Mouse (Mus musculus) liver, embryonic 14.5 days (tissue): ENCODE data around the gene Vsx2. TPM values are rescaled to one million over a fixed set of nuclear protein-coding genes. Genes with fewer than 3 reads are reported as not detected.
"Not testable (repeated sequence)": the region's sequence is repeated elsewhere in the genome, so short reads cannot be mapped to it uniquely, and the experiment has no call there.

Experiments
- ATAC-seq: fragments of 200-750 bp; cut with Nextera tagmentation; 2 replicates; pipeline ENCODE4 v1.8.0; 2017; ENCODE audit warnings: moderate number of reproducible peaks, mild to moderate bottlenecking, moderate library complexity; ENCODE audit not compliant: insufficient read depth
- DNase-seq, 3 experiments: peaks; one replicate each; pipeline ENCODE4 v3.0.0-alpha.2; 2012 to 2013; ENCODE audit warnings: low read depth in 3 of 3, low spot score in 3 of 3
- H3K27ac ChIP-seq: fragments of 300-500 bp; sonication (generic); 2 replicates; pipeline ENCODE4 v1.5.1; 2014; ENCODE audit warnings: moderate library complexity, mild to moderate bottlenecking, control low read depth, inconsistent platforms
- H3K27me3 ChIP-seq: fragments of 300-500 bp; sonication (generic); 2 replicates; pipeline ENCODE4 v1.6.1; 2014; ENCODE audit warnings: mild to moderate bottlenecking, low read length, moderate library complexity; ENCODE audit not compliant: control insufficient read depth, insufficient read depth
- H3K36me3 ChIP-seq: fragments of 300-500 bp; sonication (generic); replicated peaks from 2 replicates; pipeline ENCODE4 v1.6.1; 2014; ENCODE audit warnings: low read depth; ENCODE audit not compliant: control insufficient read depth, insufficient read depth
- H3K4me1 ChIP-seq, 2 experiments: fragments of 200-500 bp in 1 of 2; fragments of 300-500 bp in 1 of 2; sonication (generic) in 1 of 2; replicated peaks; 2 replicates each; pipeline ENCODE4 v1.6.1; 2012 to 2014; ENCODE audit warnings: antibody characterized with exemption in 1 of 2, inconsistent platforms in 1 of 2, low read length in 1 of 2; ENCODE audit not compliant: control insufficient read depth in 2 of 2, insufficient read depth in 2 of 2
- H3K4me2 ChIP-seq: fragments of 300-500 bp; sonication (generic); 2 replicates; pipeline ENCODE4 v1.6.1; 2014; ENCODE audit warnings: low read depth, mild to moderate bottlenecking, control low read depth, moderate library complexity
- H3K4me3 ChIP-seq, 2 experiments: fragments of 200-500 bp in 1 of 2; fragments of 300-500 bp in 1 of 2; sonication (generic) in 1 of 2; 2 replicates each; pipeline ENCODE4 v1.5.1; 2012 to 2014; ENCODE audit warnings: low read depth in 2 of 2, low read length in 2 of 2, mild to moderate bottlenecking in 2 of 2, control low read depth in 1 of 2, inconsistent platforms in 1 of 2, moderate library complexity in 1 of 2; ENCODE audit not compliant: insufficient read depth in 1 of 2
- H3K9ac ChIP-seq: fragments of 300-500 bp; sonication (generic); replicated peaks from 2 replicates; pipeline ENCODE4 v1.6.1; 2014; ENCODE audit warnings: mild to moderate bottlenecking, control low read depth, moderate library complexity
- H3K9me3 ChIP-seq: fragments of 300-500 bp; sonication (generic); 2 replicates; pipeline ENCODE4 v1.6.1; 2016; ENCODE audit warnings: low read length, mixed read lengths; ENCODE audit not compliant: control insufficient read depth
- CTCF ChIP-seq: IDR thresholded peaks from 2 replicates; pipeline ENCODE4 v1.5.1; 2016; ENCODE audit warnings: antibody characterized with exemption, low read depth, control low read depth
- EP300 ChIP-seq: IDR thresholded peaks from 2 replicates; pipeline ENCODE4 v1.6.1; 2016; ENCODE audit warnings: antibody characterized with exemption, low read depth
- WGBS: fragments of 180-500 bp; shearing (Covaris S2); extraction: QIAGEN DNeasy Blood & Tissue Kit; methylation state at CpG from one replicate; pipeline ENCODE4 v1.1.7; 2014; ENCODE audit not compliant: insufficient replicate concordance; 5-methylcytosine and 5-hydroxymethylcytosine counted together
- polyA plus RNA-seq, 2 experiments: library from polyadenylated mRNA; depleted of rRNA in 1 of 2; stranded (reverse) in 1 of 2; unstranded in 1 of 2; fragments of >200 nt; fragmentation: Nextera tagmentation in 1 of 2; extraction: Ambion mirVana in 1 of 2; gene quantifications; 2 replicates each; pipeline versions ENCODE4 v1.2.1 to v1.2.3; 2012 to 2014

The Vsx2 gene
- polyA plus RNA-seq, 2 experiments, result not detected

DNA sequence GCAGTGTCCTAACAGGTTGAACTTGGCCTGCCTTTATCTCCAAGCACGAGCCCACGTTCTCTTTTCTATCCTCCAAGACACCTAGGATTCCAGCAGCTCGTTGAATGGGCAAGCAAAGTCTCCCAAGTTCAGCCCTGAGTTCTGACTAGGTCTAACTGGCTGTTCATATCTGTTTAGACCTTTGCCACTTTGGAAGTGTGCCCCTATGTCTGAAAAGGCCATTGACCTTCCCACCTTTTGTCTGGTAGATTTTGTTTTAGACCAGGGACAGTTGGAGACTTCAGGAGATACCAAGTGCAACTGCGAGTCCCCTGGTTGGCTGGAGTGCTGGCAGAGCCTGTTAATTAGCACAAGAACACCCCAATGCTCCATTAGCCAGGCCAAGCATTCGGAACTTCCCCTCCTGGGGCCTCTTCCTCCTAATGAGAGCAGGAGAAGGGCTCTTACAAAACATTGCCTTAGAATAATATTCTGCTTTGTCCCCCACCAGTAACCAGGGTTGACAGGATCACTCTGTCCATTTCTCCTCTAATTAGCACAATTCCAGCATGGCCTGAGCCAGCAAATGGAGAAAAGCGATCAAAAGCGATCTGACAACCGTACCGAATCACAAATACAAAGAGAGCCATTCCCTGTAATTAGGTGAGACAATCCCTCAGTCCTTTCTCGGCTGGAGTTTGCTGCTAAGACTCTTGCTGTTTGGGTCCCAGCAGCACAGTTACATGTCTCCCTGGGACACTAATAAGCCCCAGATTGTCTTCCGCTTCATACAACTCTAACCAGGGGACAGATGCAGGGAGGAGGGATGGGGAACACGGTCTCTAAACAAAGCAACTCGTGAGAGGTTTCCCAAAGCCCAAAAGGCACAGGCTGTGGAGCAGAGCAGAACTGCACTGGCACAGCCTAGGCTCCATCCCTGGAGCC lies 37.4 kb upstream of the Vsx2 start:
- Histone ChIP-seq H3K4me3 (no peak overlapping the region), H3K27me3 (no peaks in the 10 kb centered on the region), H3K9me3 (no peaks in the 10 kb centered on the region), H3K36me3 (no peaks in the 10 kb centered on the region; the same call in none of the 2 replicates), H3K4me1 (0 out of 4 replicates have a peak, but pooled peaks cover 0 to 1% of the 10 kb centered on the region in 2 experiments), H3K27ac (no peak overlapping the region), H3K9ac (no peak overlapping the region), H3K4me2 (no peak overlapping the region)
- TF ChIP-seq CTCF, result no peak
- no peak for DNase-seq
- no peak for ATAC-seq
- WGBS, result 77% methylated on average over 13 of the region's 13 CpGs

DNA sequence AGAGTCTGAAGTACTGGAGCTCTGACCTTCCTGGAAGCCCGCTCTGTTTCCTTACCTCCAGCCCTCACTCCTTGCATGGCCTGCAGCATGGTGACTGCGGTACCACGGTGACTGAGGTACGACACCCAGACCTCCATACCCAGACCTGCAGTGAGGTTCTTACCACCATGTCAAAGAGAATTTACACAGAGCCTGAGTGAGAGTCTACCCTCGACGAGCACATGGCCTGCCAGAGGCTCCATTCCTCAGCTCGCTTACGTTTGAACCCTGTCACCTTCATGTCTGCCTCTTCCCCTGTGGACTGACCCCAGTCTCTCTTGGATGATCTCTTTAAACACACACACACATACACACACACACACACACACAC lies 36.7 kb upstream of the Vsx2 start:
- WGBS, result 87% methylated on average over 8 of the region's 8 CpGs
- Histone ChIP-seq H3K36me3 (no peaks in the 10 kb centered on the region; the same call in none of the 2 replicates), H3K27ac (no peak overlapping the region), H3K9ac (no peak overlapping the region), H3K4me2 (no peak overlapping the region), H3K4me3 (no peak overlapping the region), H3K9me3 (no peaks in the 10 kb centered on the region), H3K27me3 (no peaks in the 10 kb centered on the region), H3K4me1 (0 out of 4 replicates have a peak, but pooled peaks cover 0 to 1% of the 10 kb centered on the region in 2 experiments)
- ATAC-seq (no peak), DNase-seq (no peak)
- TF ChIP-seq EP300 (no peak), CTCF (no peak)

DNA sequence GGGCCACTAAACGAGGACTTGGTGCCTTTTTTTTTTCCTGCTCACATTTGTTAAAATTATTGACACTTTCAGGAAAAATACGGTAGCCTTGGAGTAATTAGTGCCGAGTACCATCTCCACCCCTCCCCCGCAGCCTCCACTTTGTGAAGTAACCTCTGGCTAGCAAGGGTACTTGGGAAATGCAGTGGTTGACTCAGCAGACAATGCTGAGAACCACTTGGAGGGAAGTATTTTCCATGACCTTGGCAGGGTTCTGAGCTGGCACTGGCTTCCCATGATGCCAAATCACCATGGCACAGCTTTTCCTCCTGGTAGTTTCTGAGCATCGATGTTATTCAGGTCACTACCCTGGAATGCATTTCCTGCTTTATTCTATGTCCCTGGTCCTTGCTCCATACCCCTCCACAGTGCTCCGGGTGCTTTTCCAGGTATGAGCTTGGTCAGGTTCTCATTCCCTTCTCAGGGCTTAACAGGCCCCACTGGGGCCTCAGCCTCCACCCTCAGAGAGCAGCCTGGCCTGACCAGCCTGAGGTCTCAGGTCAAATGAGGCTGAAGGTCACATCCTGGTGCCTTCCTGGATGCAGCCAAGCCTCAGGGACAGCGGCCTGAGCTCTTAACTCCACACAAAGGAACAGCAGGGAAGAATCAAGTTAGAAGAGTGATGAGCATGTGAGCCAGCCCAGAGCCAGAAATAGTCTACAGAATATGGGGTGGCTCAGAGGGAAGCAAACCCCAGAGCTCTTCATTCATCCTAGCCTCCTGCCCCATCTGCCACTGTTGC lies 35.7 kb upstream of the Vsx2 start:
- Histone ChIP-seq H3K9ac (no peak overlapping the region), H3K36me3 (no peaks in the 10 kb centered on the region; the same call in none of the 2 replicates), H3K4me3 (no peak overlapping the region), H3K27me3 (no peaks in the 10 kb centered on the region), H3K9me3 (no peaks in the 10 kb centered on the region), H3K4me2 (no peak overlapping the region), H3K4me1 (0 out of 4 replicates have a peak, but pooled peaks cover 0 to 1% of the 10 kb centered on the region in 2 experiments), H3K27ac (no peak overlapping the region)
- TF ChIP-seq CTCF (no peak), EP300 (no peak)
- WGBS, result 78% methylated on average over 7 of the region's 7 CpGs
- no peak for DNase-seq
- ATAC-seq, result no peak

DNA sequence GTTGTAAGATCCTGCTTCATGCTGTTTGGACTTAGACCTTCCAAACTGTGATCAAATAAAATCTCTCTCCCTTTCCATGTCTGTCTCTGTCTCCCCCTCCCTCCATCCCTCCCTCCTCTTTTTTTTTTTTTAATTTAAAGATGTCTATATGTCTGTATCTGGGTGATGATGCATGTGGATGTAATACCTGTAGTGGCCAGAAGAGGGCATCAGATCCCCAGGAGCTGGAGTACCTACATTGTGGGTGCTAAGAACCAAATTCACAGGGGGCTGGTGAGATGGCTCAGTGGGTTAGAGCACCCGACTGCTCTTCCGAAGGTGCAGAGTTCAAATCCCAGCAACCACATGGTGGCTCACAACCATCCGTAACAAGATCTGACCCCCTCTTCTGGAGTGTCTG lies 30.0 kb upstream of the Vsx2 start:
- not testable (repeated sequence) for H3K9me3 ChIP-seq, H3K9ac ChIP-seq, H3K4me1 ChIP-seq, H3K4me2 ChIP-seq, H3K4me3 ChIP-seq, H3K27me3 ChIP-seq, ATAC-seq, H3K36me3 ChIP-seq, H3K27ac ChIP-seq
- 70% methylated on average over 2 of the region's 3 CpGs for WGBS
- peak in 1 of 3 experiments; percentile 7 for DNase-seq
- TF ChIP-seq CTCF, result peak; percentile 76

DNA sequence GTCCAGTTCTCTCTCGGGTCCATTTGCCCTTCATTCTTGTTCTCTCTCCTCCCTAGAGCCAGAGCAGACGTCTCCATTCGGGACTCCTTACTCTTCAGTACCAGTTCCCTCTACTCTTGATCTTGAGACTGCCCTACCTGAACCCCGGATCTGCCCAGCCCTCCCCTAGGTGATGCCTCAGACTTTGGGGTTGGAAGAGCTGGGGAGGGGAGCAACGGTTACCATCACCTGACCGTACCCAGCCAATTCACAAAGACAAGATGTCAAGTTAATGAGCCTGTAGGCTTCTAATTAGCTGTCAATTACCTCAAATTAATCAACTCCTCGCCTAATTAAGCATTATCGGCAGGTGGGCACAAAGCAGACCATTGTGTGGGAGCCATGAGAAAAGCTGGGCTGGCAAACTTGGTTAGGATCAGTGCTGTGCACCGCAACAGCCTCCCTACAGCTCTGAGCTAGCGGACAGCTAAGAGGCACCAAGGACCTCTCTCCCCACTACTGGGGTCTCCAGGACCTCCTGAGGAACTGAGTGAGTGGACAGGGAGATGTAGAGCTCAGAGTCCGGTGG lies 28.1 kb upstream of the Vsx2 start:
- no peaks in the 10 kb centered on the region for H3K9me3 ChIP-seq
- H3K4me3 ChIP-seq, result no peak overlapping the region
- H3K27me3 ChIP-seq, result no peaks in the 10 kb centered on the region
- no peak overlapping the region for H3K4me2 ChIP-seq
- no peaks in the 10 kb centered on the region for H3K36me3 ChIP-seq
- TF ChIP-seq EP300 (no peak), CTCF (no peak)
- no peaks in the 10 kb centered on the region for H3K4me1 ChIP-seq
- 72% methylated on average over 11 of the region's 11 CpGs for WGBS
- no peak overlapping the region for H3K27ac ChIP-seq
- H3K9ac ChIP-seq, result no peak overlapping the region
- DNase-seq (no peak), ATAC-seq (no peak)
